Mouse (Mus musculus) embryonic facial prominence, embryonic 11.5 days (tissue): ENCODE results near the gene Ing4. TPM values are rescaled to one million over a fixed set of nuclear protein-coding genes. Genes with fewer than 3 reads are reported as not detected.
"Not testable (repeated sequence)": the region's sequence is repeated elsewhere in the genome, so short reads cannot be mapped to it uniquely, and the experiment has no call there.

ENCODE experiments used
- ATAC-seq: fragments of 200-750 bp; cut with Nextera tagmentation; replicated peaks from 2 replicates; pipeline ENCODE4 v1.8.0; 2017; ENCODE audit warnings: low read depth; ENCODE audit not compliant: insufficient number of reproducible peaks, low FRiP score, low TSS enrichment
- DNase-seq: peaks from one replicate; pipeline ENCODE4 v3.0.0-alpha.2; 2015; ENCODE audit warnings: low spot score
- H3K27ac ChIP-seq: fragments of 300-500 bp; sonication (generic); replicated peaks from 2 replicates; pipeline ENCODE4 v1.5.1; 2014; ENCODE audit warnings: mild to moderate bottlenecking, low read depth, low read length, control low read depth
- H3K27me3 ChIP-seq: fragments of 300-500 bp; sonication (generic); 2 replicates; pipeline ENCODE4 v1.6.1; 2014; ENCODE audit warnings: mild to moderate bottlenecking, low read length, moderate library complexity, mixed read lengths; ENCODE audit not compliant: control insufficient read depth, insufficient read depth
- H3K36me3 ChIP-seq: fragments of 300-500 bp; sonication (generic); replicated peaks from 2 replicates; pipeline ENCODE4 v1.6.1; 2014; ENCODE audit warnings: low read depth, mild to moderate bottlenecking, low read length, moderate library complexity, mixed read lengths; ENCODE audit not compliant: control insufficient read depth, insufficient read depth
- H3K4me1 ChIP-seq: fragments of 300-500 bp; sonication (generic); 2 replicates; pipeline ENCODE4 v1.6.1; 2014; ENCODE audit warnings: low read length, mixed read lengths; ENCODE audit not compliant: control insufficient read depth, insufficient read depth
- H3K4me2 ChIP-seq: fragments of 300-500 bp; sonication (generic); 2 replicates; pipeline ENCODE4 v1.6.1; 2014; ENCODE audit warnings: low read depth, mild to moderate bottlenecking, control low read depth, low read length, moderate library complexity
- H3K4me3 ChIP-seq: fragments of 300-500 bp; sonication (generic); 2 replicates; pipeline ENCODE4 v1.5.1; 2014; ENCODE audit warnings: low read depth, low read length, control low read depth
- H3K9ac ChIP-seq: fragments of 300-500 bp; sonication (generic); replicated peaks from 2 replicates; pipeline ENCODE4 v1.6.1; 2014; ENCODE audit warnings: mild to moderate bottlenecking, control low read depth, low read length
- H3K9me3 ChIP-seq: fragments of 300-500 bp; sonication (generic); replicated peaks from 2 replicates; pipeline ENCODE4 v1.6.1; 2016; ENCODE audit warnings: mild to moderate bottlenecking, low read length, inconsistent platforms, mixed read lengths; ENCODE audit not compliant: control insufficient read depth
- WGBS: fragments of 180-500 bp; shearing (Covaris S2); extraction: QIAGEN DNeasy Blood & Tissue Kit; methylation state at CpG from one replicate; pipeline ENCODE4 v1.1.7; 2014; 5-methylcytosine and 5-hydroxymethylcytosine counted together
- polyA plus RNA-seq: library from polyadenylated mRNA; unstranded; fragments of >200 nt; fragmentation: Nextera tagmentation; extraction: Ambion mirVana; gene quantifications from 2 replicates; pipeline ENCODE4 v1.2.1, GENCODE M21; 2014

The Ing4 gene
- polyA plus RNA-seq, 1 experiment from 2014 or later, result 145 TPM

GRCm38 (mm10) chr6:125009181-125010073, 30.1 kb upstream of the Ing4 start:
- WGBS, result under 1% methylated on average over 46 of the region's 78 CpGs
- Histone ChIP-seq H3K27ac (peak overlapping the region; percentile 97), H3K36me3 (no peaks in the 10 kb centered on the region; the same call in none of the 2 replicates), H3K9me3 (no peaks in the 10 kb centered on the region), H3K4me3 (peak overlapping the region; percentile 76), H3K27me3 (no peaks in the 10 kb centered on the region), H3K4me1 (no peaks in the 10 kb centered on the region; the same call in 1 of the 2 replicates), H3K4me2 (peak overlapping the region; percentile 70), H3K9ac (peak overlapping the region; percentile 95)
- peak; percentile 89 for DNase-seq
- ATAC-seq, result peak; percentile 83

DNA sequence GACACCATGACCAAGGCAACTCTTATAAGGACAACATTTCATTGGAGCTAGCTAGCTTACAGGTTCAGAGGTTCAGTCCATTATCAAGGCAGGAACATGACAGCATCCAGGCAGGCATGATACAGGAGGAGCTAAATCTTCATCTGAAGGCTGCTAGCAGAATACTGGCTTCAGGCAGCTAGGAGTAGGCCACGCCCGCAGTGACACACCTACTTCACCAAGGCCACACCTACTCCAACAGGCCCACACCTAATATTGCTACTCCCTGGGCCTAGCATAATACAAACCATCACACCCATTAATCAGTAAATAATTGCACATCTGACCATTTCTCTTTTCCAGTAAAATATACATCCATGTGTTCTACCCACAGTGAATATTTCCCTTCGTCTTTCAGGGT, 21.9 kb upstream of the Ing4 start:
- Histone ChIP-seq H3K9me3 (no peaks in the 10 kb centered on the region), H3K36me3 (no peaks in the 10 kb centered on the region; the same call in 1 of the 2 replicates)
- 89% methylated on average over 3 of the region's 3 CpGs for WGBS

DNA sequence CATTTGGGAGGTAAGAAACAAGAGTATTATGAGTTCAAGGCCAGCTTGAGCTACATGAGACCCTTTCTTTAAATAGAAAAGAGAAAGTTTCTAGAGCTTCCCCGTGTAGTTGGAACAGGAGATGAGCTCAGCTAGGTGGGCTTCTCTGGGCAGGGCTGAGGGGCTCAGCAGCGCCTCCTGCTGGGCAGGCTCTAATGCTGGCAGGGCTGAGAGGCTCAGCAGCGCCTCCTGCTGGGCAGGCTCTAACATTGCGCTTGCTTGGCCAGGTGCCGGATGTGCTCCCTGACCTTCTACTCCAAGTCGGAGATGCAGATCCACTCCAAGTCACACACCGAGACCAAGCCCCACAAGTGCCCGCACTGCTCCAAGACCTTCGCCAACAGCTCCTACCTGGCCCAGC, 9.0 kb upstream of the Ing4 start:
- DNase-seq (peak; percentile 69), ATAC-seq (0 out of 2 replicates have a peak, but pooled peaks have one; percentile 47)
- not testable (repeated sequence) for H3K9me3 ChIP-seq, H3K9ac ChIP-seq, H3K4me3 ChIP-seq, H3K27me3 ChIP-seq, H3K4me2 ChIP-seq, H3K27ac ChIP-seq, H3K4me1 ChIP-seq, H3K36me3 ChIP-seq
- WGBS, result 31% methylated on average over 7 of the region's 9 CpGs

More for the DNA sequence above, 21.9 kb upstream of the Ing4 start:
- no peak overlapping the region for H3K27ac ChIP-seq
- H3K4me1 ChIP-seq, result no peaks in the 10 kb centered on the region
- no peak overlapping the region for H3K4me2 ChIP-seq
- H3K27me3 ChIP-seq, result no peaks in the 10 kb centered on the region
- ATAC-seq (no peak), DNase-seq (no peak)
- H3K9ac ChIP-seq, result no peak overlapping the region
- no peak overlapping the region for H3K4me3 ChIP-seq

- H3K9me3 ChIP-seq, result no peaks in the 10 kb centered on the region
- WGBS, result 93% methylated on average over 16 of the region's 16 CpGs
- H3K4me2 ChIP-seq, result no peak overlapping the region
- no peak overlapping the region for H3K9ac ChIP-seq
- H3K27ac ChIP-seq, result no peak overlapping the region
- no peaks in the 10 kb centered on the region for H3K4me1 ChIP-seq
- H3K36me3 ChIP-seq, result peaks cover 5% of the 10 kb centered on the region
- no peaks in the 10 kb centered on the region for H3K27me3 ChIP-seq
- no peak overlapping the region for H3K4me3 ChIP-seq
- ATAC-seq (peak; percentile 37; the same call in 1 of the 2 replicates), DNase-seq (no peak)
These were observed 8.0 kb upstream of the Ing4 start for GRCm38 (mm10) chr6:125031604-125032003.

- DNase-seq (no peak), ATAC-seq (no peak)
- peak overlapping the region; percentile 19; the same call in 1 of the 2 replicates for H3K4me2 ChIP-seq
- peaks cover 2% of the 10 kb centered on the region; the same call in 1 of the 2 replicates for H3K36me3 ChIP-seq
- WGBS, result 97% methylated on average over 4 of the region's 4 CpGs
- H3K9ac ChIP-seq, result peak overlapping the region; percentile 52
- H3K27ac ChIP-seq, result 0 out of 2 replicates have a peak overlapping the region, but pooled peaks have one; percentile 29
- no peaks in the 10 kb centered on the region for H3K9me3 ChIP-seq
- H3K4me3 ChIP-seq, result no peak overlapping the region
- H3K4me1 ChIP-seq, result no peaks in the 10 kb centered on the region
- no peaks in the 10 kb centered on the region for H3K27me3 ChIP-seq
These were observed 894 bp upstream of the Ing4 start for GRCm38 (mm10) chr6:125038666-125039065.

DNA sequence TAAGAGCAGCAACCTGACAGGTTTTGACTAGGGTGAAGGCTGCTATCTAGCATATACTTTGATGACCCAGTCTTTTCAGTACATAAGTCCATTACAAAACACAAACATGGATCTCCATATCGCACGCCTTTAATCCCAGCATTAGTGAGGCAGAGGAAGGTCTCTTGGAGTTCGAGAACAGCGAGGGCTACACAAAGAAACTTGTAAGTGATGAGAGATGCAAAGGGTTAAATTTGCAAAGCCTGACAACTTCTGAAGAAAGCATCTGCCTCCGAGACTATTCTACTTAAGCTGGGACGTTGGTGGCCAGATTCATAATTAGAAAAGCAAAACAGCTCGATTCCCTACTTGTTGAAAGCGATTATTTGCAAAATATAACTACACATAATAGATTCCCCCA, 429 bp upstream of the Ing4 start:
- H3K9me3 ChIP-seq, result no peaks in the 10 kb centered on the region
- WGBS, result 5% methylated on average over 8 of the region's 8 CpGs
- peak overlapping the region; percentile 19; the same call in 1 of the 2 replicates for H3K4me2 ChIP-seq
- peaks cover 2% of the 10 kb centered on the region; the same call in 1 of the 2 replicates for H3K36me3 ChIP-seq
- 0 out of 2 replicates have a peak, but pooled peaks have one; percentile 16 for ATAC-seq
- no peaks in the 10 kb centered on the region for H3K4me1 ChIP-seq
- H3K27me3 ChIP-seq, result no peaks in the 10 kb centered on the region
- 0 out of 2 replicates have a peak overlapping the region, but pooled peaks have one; percentile 29 for H3K27ac ChIP-seq
- DNase-seq, result no peak
- H3K9ac ChIP-seq, result peak overlapping the region; percentile 52
- no peak overlapping the region; the same call in 1 of the 2 replicates for H3K4me3 ChIP-seq

DNA sequence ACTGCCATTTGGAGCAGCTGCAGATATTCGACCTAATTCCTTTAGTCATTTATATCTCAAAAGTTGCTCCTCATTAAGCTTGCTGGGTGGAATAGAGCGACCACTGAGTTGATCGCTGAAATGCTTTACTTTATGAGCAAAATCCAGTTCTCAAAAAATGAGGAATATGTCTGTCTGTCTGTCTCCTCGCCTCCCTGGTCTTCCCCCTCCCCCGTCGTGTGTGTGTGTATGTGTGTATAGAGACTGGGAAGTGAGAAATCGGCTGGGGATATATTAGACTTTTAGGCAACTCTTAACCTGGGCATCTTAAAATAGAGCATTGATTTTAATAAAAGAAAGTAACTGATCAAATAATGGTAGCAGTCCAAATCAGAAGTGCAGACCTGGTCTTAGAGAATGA, 661 bp downstream of the Ing4 start:
- Histone ChIP-seq H3K9me3 (no peaks in the 10 kb centered on the region), H3K27ac (peak overlapping the region; percentile 32; the same call in 1 of the 2 replicates), H3K4me3 (peak overlapping the region; percentile 77), H3K4me2 (peak overlapping the region; percentile 46), H3K27me3 (no peaks in the 10 kb centered on the region), H3K36me3 (peaks cover 6% of the 10 kb centered on the region; the same call in 1 of the 2 replicates), H3K9ac (peak overlapping the region; percentile 74), H3K4me1 (no peaks in the 10 kb centered on the region)
- no peak for ATAC-seq
- no peak for DNase-seq
- 23% methylated on average over 7 of the region's 7 CpGs for WGBS

- Histone ChIP-seq H3K36me3 (peaks cover 6% of the 10 kb centered on the region; the same call in 1 of the 2 replicates), H3K4me2 (no peak overlapping the region), H3K27me3 (no peaks in the 10 kb centered on the region), H3K27ac (no peak overlapping the region), H3K4me3 (no peak overlapping the region), H3K4me1 (no peaks in the 10 kb centered on the region), H3K9me3 (no peaks in the 10 kb centered on the region), H3K9ac (no peak overlapping the region)
- 90% methylated on average over 7 of the region's 7 CpGs for WGBS
- DNase-seq, result no peak
- no peak for ATAC-seq
These were observed 1.5 kb downstream of the Ing4 start for GRCm38 (mm10) chr6:125041047-125041446.
